Mouse (Mus musculus) lung, postnatal 0 days (tissue): ENCODE results near the gene Pomt1.

Experiments used
- CTCF ChIP-seq: IDR thresholded peaks from 2 replicates; pipeline ENCODE4 v1.5.1; 2016; ENCODE audit warnings: antibody characterized with exemption, mild to moderate bottlenecking
- EP300 ChIP-seq: IDR thresholded peaks from 2 replicates; pipeline ENCODE4 v1.6.1; 2016; ENCODE audit warnings: antibody characterized with exemption, mild to moderate bottlenecking, control low read depth

DNA sequence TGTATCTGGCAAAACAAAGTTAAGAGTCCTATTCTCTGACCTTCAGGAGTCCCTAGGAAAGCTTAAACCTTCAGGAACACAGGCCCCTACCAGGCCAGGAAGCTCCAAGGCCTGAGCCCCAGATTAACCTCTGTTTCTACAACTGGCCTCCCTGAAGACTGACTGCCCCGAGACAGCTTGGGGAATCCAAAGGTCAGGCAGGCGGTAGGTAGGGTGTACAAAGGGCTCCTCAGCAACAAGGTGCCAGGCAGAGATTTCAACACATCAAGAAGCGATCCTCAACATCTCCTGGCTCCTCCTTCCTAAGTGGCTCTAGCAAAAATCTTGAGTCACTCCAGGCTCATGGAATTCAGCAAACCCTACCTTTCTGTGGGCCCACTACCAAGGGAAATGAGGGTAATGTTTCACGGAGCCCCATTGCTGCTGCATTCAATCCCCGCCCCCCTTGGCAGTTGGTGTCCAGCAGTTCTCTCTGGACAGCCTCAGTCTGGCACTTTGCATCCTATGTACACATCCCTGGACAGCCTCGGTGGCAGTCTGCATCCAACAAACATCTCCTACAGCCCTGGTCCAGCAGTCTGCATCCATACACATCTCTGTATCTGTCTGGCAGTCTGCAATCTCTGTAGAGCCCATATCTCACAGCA lies 22.6 kb downstream of the Pomt1 start:
- TF ChIP-seq EP300 (no peak), CTCF (no peak)
